13 mouse cellular contexts compared by ENCODE assay signal in genomic region chr8:21930754-21931153, GRCm38 (mm10). TPM values are rescaled to one million over a fixed set of nuclear protein-coding genes. Genes with fewer than 3 reads are reported as not detected.
"Had no signal": no experiment of that assay in that cellular context is flagged by ENCODE, and none has a peak within 500 bp of the region (broad histone marks: within the 10 kb centered on the region; RNA-seq: fewer than 3 reads in every experiment).

No protein-coding gene starts in this region.

RNA-seq across cellular contexts. Expression of gene Defb15, which starts 1.8 kb away (rescaled TPM):
- polyA plus RNA-seq: neural tube, embryonic 13.5 days; neural tube, embryonic 14.5 days; neural tube, embryonic 15.5 days; small intestine, adult 2 months; spleen, adult 2 months; stomach, embryonic 14.5 days; stomach, embryonic 15.5 days; stomach, embryonic 16.5 days; stomach, postnatal 0 days; testis, adult 2 months; thymus, adult 2 months; thymus, postnatal 0 days; urinary bladder, adult 2 months had no signal

RNA-seq across cellular contexts. Expression of gene Defb35, which starts 7.4 kb away (rescaled TPM):
- polyA plus RNA-seq: neural tube, embryonic 13.5 days; neural tube, embryonic 14.5 days; neural tube, embryonic 15.5 days; small intestine, adult 2 months; spleen, adult 2 months; stomach, embryonic 14.5 days; stomach, embryonic 15.5 days; stomach, embryonic 16.5 days; stomach, postnatal 0 days; testis, adult 2 months; thymus, adult 2 months; thymus, postnatal 0 days; urinary bladder, adult 2 months had no signal

RNA-seq across cellular contexts. Expression of gene Defb13, which starts 15.8 kb away (rescaled TPM):
- polyA plus RNA-seq: neural tube, embryonic 13.5 days; neural tube, embryonic 14.5 days; neural tube, embryonic 15.5 days; small intestine, adult 2 months; spleen, adult 2 months; stomach, embryonic 14.5 days; stomach, embryonic 15.5 days; stomach, embryonic 16.5 days; stomach, postnatal 0 days; testis, adult 2 months; thymus, adult 2 months; thymus, postnatal 0 days; urinary bladder, adult 2 months had no signal

RNA-seq across cellular contexts. Expression of gene Defb11, which starts 24.5 kb away (rescaled TPM):
- polyA plus RNA-seq: neural tube, embryonic 13.5 days; neural tube, embryonic 14.5 days; neural tube, embryonic 15.5 days; small intestine, adult 2 months; spleen, adult 2 months; stomach, embryonic 14.5 days; stomach, embryonic 15.5 days; stomach, embryonic 16.5 days; stomach, postnatal 0 days; testis, adult 2 months; thymus, adult 2 months; thymus, postnatal 0 days; urinary bladder, adult 2 months had no signal

RNA-seq across cellular contexts. Expression of gene Fam90a1a, which starts 27.8 kb away (rescaled TPM):
- polyA plus RNA-seq: neural tube, embryonic 13.5 days; neural tube, embryonic 14.5 days; neural tube, embryonic 15.5 days; small intestine, adult 2 months; spleen, adult 2 months; stomach, embryonic 14.5 days; stomach, embryonic 15.5 days; stomach, embryonic 16.5 days; stomach, postnatal 0 days; testis, adult 2 months; thymus, adult 2 months; urinary bladder, adult 2 months had no signal
